In genomic region chr9:46067691-46068090, GRCm38 (mm10) we compare ENCODE assay signal across 9 mouse cellular contexts. TPM values are rescaled to one million over a fixed set of nuclear protein-coding genes. Genes with fewer than 3 reads are reported as not detected.
DNase-seq lines count a peak whose midpoint lies in the region; ATAC-seq and TF ChIP-seq lines count a peak whose summit lies in the region.
"Had no signal": no experiment of that assay in that cellular context is flagged by ENCODE, and none has a peak within 500 bp of the region (broad histone marks: within the 10 kb centered on the region; RNA-seq: fewer than 3 reads in every experiment).

No protein-coding gene starts in this region.

- H3K36me3 ChIP-seq in limb, embryonic 13.5 days = no peaks in the 10 kb centered on the region

- H3K4me1 ChIP-seq in cortical plate, adult 2 months (ENCODE audit: control insufficient read depth, insufficient read depth, low read length) = peaks cover 5% of the 10 kb centered on the region
- H3K4me1 ChIP-seq in limb, embryonic 13.5 days = peaks cover 43% of the 10 kb centered on the region

- no peak overlapping the region for H3K4me2 ChIP-seq in limb, embryonic 13.5 days (replicated peaks)

- 0 out of 2 replicates have a peak, but pooled peaks have one; percentile 48 for ATAC-seq in limb, embryonic 13.5 days (ENCODE audit: low FRiP score, low read depth)
- ATAC-seq in erythroblast, adult 5-6 weeks (replicated peaks; ENCODE audit: low FRiP score, poor library complexity, severe bottlenecking) = no peak
- ATAC-seq in CD4-positive, CD25-positive, alpha-beta regulatory T cell, adult 4 months = no peak

- intact Hi-C loops in left cerebral cortex, postnatal 25 days (cut with DNase I) = no loop called here

- H3K9me3 ChIP-seq in limb, embryonic 13.5 days = no peaks in the 10 kb centered on the region

- H3K4me3 ChIP-seq in cortical plate, adult 2 months (ENCODE audit: insufficient read depth, low read length) = no peak overlapping the region
- no peak overlapping the region for H3K4me3 ChIP-seq in limb, embryonic 13.5 days

- DNase-seq in adrenal gland, postnatal 10 days = peak; percentile 54
- DNase-seq in adrenal gland, adult (ENCODE audit: inconsistent age in 2 of 2, low spot score in 1 of 2) = no peak
- DNase-seq in monocyte, adult 2 months (ENCODE audit: low read depth in 1 of 2, low spot score in 2 of 2) = peak; percentile 18 to 41
- no peak for DNase-seq in left cerebral cortex, postnatal 25 days (ENCODE audit: low spot score in 2 of 2)
- DNase-seq: heart, postnatal 14 days had no signal

- H3K27me3 ChIP-seq in limb, embryonic 13.5 days = no peaks in the 10 kb centered on the region

- 38% methylated on average over 7 of the region's 7 CpGs for WGBS in limb, embryonic 13.5 days

- 0 out of 2 replicates have a peak overlapping the region, but pooled peaks have one; percentile 28 for H3K27ac ChIP-seq in cortical plate, adult 2 months (ENCODE audit: insufficient read depth, low read length)
- H3K27ac ChIP-seq in limb, embryonic 13.5 days = peak overlapping the region; percentile 28; the same call in 1 of the 2 replicates

- no peak overlapping the region for H3K9ac ChIP-seq in limb, embryonic 13.5 days

- TF ChIP-seq POLR2A in cortical plate, adult 2 months (IDR thresholded peaks at IDR 0.05; ENCODE audit: extremely low read depth, insufficient read depth, low read length) = no peak

- no peak for TF ChIP-seq CTCF in cortical plate, adult 2 months (IDR thresholded peaks at IDR 0.05; ENCODE audit: extremely low read depth, insufficient read depth, low read length)

RNA-seq across cellular contexts. Expression of gene Sik3, which starts 55.1 kb away (rescaled TPM):
- total RNA-seq in adrenal gland, postnatal 10 days (2021) = 10 to 100 TPM; 50.2 to 55.1 TPM
- polyA plus RNA-seq in cortical plate, adult 2 months (2012; rRNA removed) = 46.5 and 47.0 TPM in 2 replicates
- 8.2 and 9.4 TPM in 2 replicates for polyA plus RNA-seq in limb, embryonic 13.5 days (2015; fragmentation: Nextera tagmentation; extraction: Ambion mirVana)
- total RNA-seq in erythroblast, adult 5-6 weeks (2015; ENCODE audit: low replicate concordance) = 7.9 and 9.4 TPM in 2 replicates
- 2.5 and 4.5 TPM in 2 replicates for total RNA-seq in erythroblast, adult 5-6 weeks (2017; ENCODE audit: low replicate concordance)
- total RNA-seq in left cerebral cortex, postnatal 25 days (2021) = 100 to 1,000 TPM; 114 to 121 TPM
- 10 to 100 TPM; 12.8 to 16.0 TPM for polyA plus RNA-seq in CD4-positive, CD25-positive, alpha-beta regulatory T cell, adult 4 months (2017; shearing (Covaris generic))

RNA-seq across cellular contexts. Expression of gene Pafah1b2, which starts 55.2 kb away (rescaled TPM):
- 100 to 1,000 TPM; 118 to 119 TPM for total RNA-seq in adrenal gland, postnatal 10 days (2021)
- polyA plus RNA-seq in cortical plate, adult 2 months (2012; rRNA removed) = 90.3 and 92.6 TPM in 2 replicates
- polyA plus RNA-seq in limb, embryonic 13.5 days (2015; fragmentation: Nextera tagmentation; extraction: Ambion mirVana) = 201 and 218 TPM in 2 replicates
- total RNA-seq in erythroblast, adult 5-6 weeks (2015; ENCODE audit: low replicate concordance) = 9.4 and 14.2 TPM in 2 replicates
- 25.8 and 35.8 TPM in 2 replicates for total RNA-seq in erythroblast, adult 5-6 weeks (2017; ENCODE audit: low replicate concordance)
- 100 to 1,000 TPM; 203 to 206 TPM for total RNA-seq in left cerebral cortex, postnatal 25 days (2021)
- polyA plus RNA-seq in CD4-positive, CD25-positive, alpha-beta regulatory T cell, adult 4 months (2017; shearing (Covaris generic)) = 10 to 100 TPM; 64.2 to 72.1 TPM

Comparison
In these comparisons a context has a peak if more than half of its experiments do, and no peak if none do; other contexts are left out.
1. DNase-seq: peak in adrenal gland, postnatal 10 days (single experiment) and monocyte, adult 2 months (2 of 2); none in adrenal gland, adult (0 of 2) and left cerebral cortex, postnatal 25 days (0 of 2).
2. RNA of gene Sik3, which starts 55.1 kb away (total RNA-seq): 114 to 121 TPM in left cerebral cortex, postnatal 25 days and 50.2 to 55.1 TPM in adrenal gland, postnatal 10 days; 2.5 to 9.4 TPM in erythroblast, adult 5-6 weeks; every median in the first group is over 4 times any median in the second.